Mouse (Mus musculus) midbrain, postnatal 0 days (tissue): ENCODE measurements around the gene Me3. TPM values are rescaled to one million over a fixed set of nuclear protein-coding genes. Genes with fewer than 3 reads are reported as not detected.

Source experiments
- ATAC-seq: fragments of 200-750 bp; cut with Nextera tagmentation; 2 replicates; pipeline ENCODE4 v1.8.0; 2017; ENCODE audit warnings: moderate number of reproducible peaks, mild to moderate bottlenecking, moderate TSS enrichment, moderate library complexity; ENCODE audit not compliant: low FRiP score
- DNase-seq: peaks from one replicate; pipeline ENCODE4 v3.0.0-alpha.2; 2015; ENCODE audit warnings: low spot score
- H3K27ac ChIP-seq: fragments of 300-500 bp; sonication (generic); 2 replicates; pipeline ENCODE4 v1.5.1; 2014; ENCODE audit warnings: low read depth, mild to moderate bottlenecking, low read length, mixed read lengths
- H3K27me3 ChIP-seq: fragments of 300-500 bp; sonication (generic); 2 replicates; pipeline ENCODE4 v1.6.1; 2014; ENCODE audit warnings: low read length, control low read depth, mixed read lengths; ENCODE audit not compliant: insufficient read depth
- H3K36me3 ChIP-seq: fragments of 300-500 bp; sonication (generic); 2 replicates; pipeline ENCODE4 v1.6.1; 2014; ENCODE audit warnings: low read length, control low read depth, mixed read lengths; ENCODE audit not compliant: insufficient read depth
- H3K4me1 ChIP-seq: fragments of 300-500 bp; sonication (generic); 2 replicates; pipeline ENCODE4 v1.6.1; 2014; ENCODE audit warnings: mild to moderate bottlenecking, control low read depth, antibody characterized with exemption, low read length, mixed read lengths; ENCODE audit not compliant: insufficient read depth
- H3K4me2 ChIP-seq: fragments of 300-500 bp; sonication (generic); 2 replicates; pipeline ENCODE4 v1.6.1; 2014; ENCODE audit warnings: low read depth, mild to moderate bottlenecking, low read length, mixed read lengths; ENCODE audit not compliant: poor library complexity, severe bottlenecking
- H3K4me3 ChIP-seq: fragments of 300-500 bp; sonication (generic); 2 replicates; pipeline ENCODE4 v1.5.1; 2014; ENCODE audit warnings: low read depth, mild to moderate bottlenecking, low read length, moderate library complexity
- H3K9ac ChIP-seq: fragments of 300-500 bp; sonication (generic); replicated peaks from 2 replicates; pipeline ENCODE4 v1.6.1; 2014; ENCODE audit warnings: mild to moderate bottlenecking, low read length, moderate library complexity, mixed read lengths; ENCODE audit not compliant: poor library complexity, severe bottlenecking
- H3K9me3 ChIP-seq: fragments of 300-500 bp; sonication (generic); 2 replicates; pipeline ENCODE4 v1.6.1; 2016; ENCODE audit warnings: low read length, control low read depth
- CTCF ChIP-seq: IDR thresholded peaks from 2 replicates; pipeline ENCODE4 v1.5.1; 2016; ENCODE audit warnings: antibody characterized with exemption, mild to moderate bottlenecking
- WGBS: fragments of 180-500 bp; shearing (Covaris S2); extraction: QIAGEN DNeasy Blood & Tissue Kit; methylation state at CpG from one replicate; pipeline ENCODE4 v1.1.7; 2014; 5-methylcytosine and 5-hydroxymethylcytosine counted together
- polyA plus RNA-seq: library from polyadenylated mRNA; unstranded; fragments of >200 nt; fragmentation: Nextera tagmentation; extraction: Ambion mirVana; gene quantifications from 2 replicates; pipeline ENCODE4 v1.2.1, GENCODE M21; 2015
- total RNA-seq: library from RNA; depleted of rRNA; stranded (reverse); fragments of >200 nt; gene quantifications from 2 replicates; pipeline ENCODE4 v1.2.3, GENCODE M21; 2014

Gene Me3
- total and polyA plus RNA-seq, 2 experiments from 2014 or later = 23.7 to 25.2 TPM

DNA sequence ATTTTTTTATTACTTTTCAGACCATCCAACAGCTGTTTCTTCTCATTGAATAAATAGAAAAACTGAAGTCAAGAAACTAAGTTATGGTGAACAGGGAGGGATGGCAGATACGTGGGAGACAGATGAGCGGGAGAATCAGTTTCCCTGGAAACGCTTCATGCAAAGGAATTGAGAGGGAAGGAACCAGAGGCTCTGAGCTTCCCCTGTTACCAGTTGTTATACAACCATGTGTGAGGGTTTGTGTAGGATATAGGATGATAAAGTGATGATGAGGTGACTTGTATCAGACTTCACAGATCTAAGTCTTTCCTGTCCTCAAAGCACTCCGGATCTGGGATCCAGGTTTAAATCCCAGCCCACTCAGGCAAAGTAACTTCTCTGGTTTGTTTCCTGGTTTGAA lies 3.2 kb upstream of the Me3 start:
- no peak for ATAC-seq
- Histone ChIP-seq H3K4me1 (peaks cover 2% of the 10 kb centered on the region; the same call in 1 of the 2 replicates), H3K4me3 (no peak overlapping the region), H3K27me3 (no peaks in the 10 kb centered on the region), H3K9me3 (no peaks in the 10 kb centered on the region), H3K9ac (no peak overlapping the region), H3K36me3 (no peaks in the 10 kb centered on the region), H3K4me2 (no peak overlapping the region), H3K27ac (no peak overlapping the region)
- TF ChIP-seq CTCF = no peak
- WGBS = 58% methylated on average over 4 of the region's 4 CpGs
- DNase-seq = no peak

- WGBS = 71% methylated on average over 3 of the region's 3 CpGs
- ATAC-seq (no peak), DNase-seq (no peak)
- H3K4me3 ChIP-seq = no peak overlapping the region
- H3K27ac ChIP-seq = no peak overlapping the region
- H3K27me3 ChIP-seq = no peaks in the 10 kb centered on the region
- no peak overlapping the region for H3K9ac ChIP-seq
- no peak for TF ChIP-seq CTCF
- no peak overlapping the region for H3K4me2 ChIP-seq
- H3K4me1 ChIP-seq = peaks cover 2% of the 10 kb centered on the region; the same call in 1 of the 2 replicates
- no peaks in the 10 kb centered on the region for H3K9me3 ChIP-seq
- no peaks in the 10 kb centered on the region for H3K36me3 ChIP-seq
These were observed 2.3 kb upstream of the Me3 start for GRCm38 (mm10) chr7:89629914-89630313.

- no peak for ATAC-seq
- H3K36me3 ChIP-seq = no peaks in the 10 kb centered on the region
- no peaks in the 10 kb centered on the region for H3K27me3 ChIP-seq
- WGBS = 83% methylated on average over 3 of the region's 3 CpGs
- no peak overlapping the region for H3K27ac ChIP-seq
- no peaks in the 10 kb centered on the region for H3K9me3 ChIP-seq
- H3K4me1 ChIP-seq = peaks cover 2% of the 10 kb centered on the region; the same call in 1 of the 2 replicates
- no peak overlapping the region for H3K9ac ChIP-seq
- TF ChIP-seq CTCF = no peak
- DNase-seq = no peak
- H3K4me2 ChIP-seq = no peak overlapping the region
- no peak overlapping the region for H3K4me3 ChIP-seq
These were observed 1.4 kb upstream of the Me3 start for GRCm38 (mm10) chr7:89630796-89631195.

- no peak for ATAC-seq
- H3K27me3 ChIP-seq = no peaks in the 10 kb centered on the region
- no peaks in the 10 kb centered on the region for H3K9me3 ChIP-seq
- H3K9ac ChIP-seq = no peak overlapping the region
- H3K4me2 ChIP-seq = no peak overlapping the region
- no peaks in the 10 kb centered on the region; the same call in 1 of the 2 replicates for H3K4me1 ChIP-seq
- WGBS = 92% methylated on average over 6 of the region's 6 CpGs
- H3K27ac ChIP-seq = no peak overlapping the region
- no peak for DNase-seq
- no peak for TF ChIP-seq CTCF
- no peaks in the 10 kb centered on the region for H3K36me3 ChIP-seq
- no peak overlapping the region for H3K4me3 ChIP-seq
These were observed 8.3 kb downstream of the Me3 start for GRCm38 (mm10) chr7:89640533-89640932.

- H3K27ac ChIP-seq = no peak overlapping the region
- ATAC-seq (no peak), DNase-seq (no peak)
- H3K9ac ChIP-seq = no peak overlapping the region
- no peaks in the 10 kb centered on the region for H3K27me3 ChIP-seq
- WGBS = 77% methylated on average over 8 of the region's 8 CpGs
- H3K4me3 ChIP-seq = no peak overlapping the region
- no peak overlapping the region for H3K4me2 ChIP-seq
- no peaks in the 10 kb centered on the region; the same call in 1 of the 2 replicates for H3K4me1 ChIP-seq
- no peak for TF ChIP-seq CTCF
- H3K36me3 ChIP-seq = no peaks in the 10 kb centered on the region
- no peaks in the 10 kb centered on the region for H3K9me3 ChIP-seq
These were observed 8.9 kb downstream of the Me3 start for GRCm38 (mm10) chr7:89640944-89641661.

DNA sequence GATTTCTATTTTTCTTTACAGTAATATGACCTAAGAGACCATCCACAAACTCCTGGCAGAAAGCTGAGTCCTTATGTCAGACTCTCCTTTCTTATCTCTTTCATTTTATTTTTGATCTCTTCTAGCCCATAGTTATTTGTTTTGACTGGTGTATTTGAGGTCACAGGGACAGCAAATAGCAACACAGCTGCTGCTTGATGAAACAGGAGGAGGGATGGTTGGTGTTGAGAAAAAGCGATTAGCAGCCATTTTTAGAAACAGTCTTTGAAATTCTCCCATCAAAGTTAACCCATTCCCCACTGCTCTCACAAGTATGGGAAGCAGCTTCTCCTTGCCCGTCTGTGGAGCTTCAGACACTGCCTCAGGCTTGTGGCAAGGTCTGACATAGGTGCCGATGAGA lies 12.8 kb downstream of the Me3 start:
- TF ChIP-seq CTCF = no peak
- H3K4me1 ChIP-seq = no peaks in the 10 kb centered on the region
- no peak overlapping the region for H3K4me2 ChIP-seq
- H3K9me3 ChIP-seq = no peaks in the 10 kb centered on the region
- 72% methylated on average over 3 of the region's 3 CpGs for WGBS
- no peak overlapping the region for H3K9ac ChIP-seq
- no peak overlapping the region for H3K4me3 ChIP-seq
- ATAC-seq (no peak), DNase-seq (no peak)
- no peaks in the 10 kb centered on the region for H3K36me3 ChIP-seq
- no peak overlapping the region for H3K27ac ChIP-seq
- no peaks in the 10 kb centered on the region for H3K27me3 ChIP-seq
